Mouse (Mus musculus) CH12.LX (cell line): Measurements from ENCODE around the gene Dnase1l3. TPM values are rescaled to one million over a fixed set of nuclear protein-coding genes. Genes with fewer than 3 reads are reported as not detected.

ENCODE experiments used
- DNase-seq: peaks from one replicate; pipeline ENCODE4 v3.0.0-alpha.2; 2013; ENCODE audit errors: extremely low read depth
- H3K27ac ChIP-seq: 2 replicates; pipeline ENCODE4 v1.5.1; 2012; ENCODE audit warnings: low read depth, mild to moderate bottlenecking, control low read depth, moderate library complexity; ENCODE audit not compliant: insufficient read depth
- H3K27me3 ChIP-seq: replicated peaks from 2 replicates; pipeline ENCODE3; 2012; ENCODE audit warnings: inconsistent platforms
- H3K36me3 ChIP-seq, 2 experiments: replicated peaks in 1 of 2; 2 replicates each; pipeline versions ENCODE3 to v1.6.1; 2012; ENCODE audit warnings: inconsistent platforms in 1 of 2, low read length in 1 of 2, mild to moderate bottlenecking in 1 of 2, mixed read lengths in 1 of 2, moderate library complexity in 1 of 2; ENCODE audit not compliant: control insufficient read depth in 1 of 2, insufficient read depth in 1 of 2
- H3K4me1 ChIP-seq, 2 experiments: 2 replicates each; pipeline ENCODE4 v1.6.1; 2012; ENCODE audit warnings: inconsistent platforms in 1 of 2, moderate library complexity in 1 of 2; ENCODE audit not compliant: insufficient read depth in 2 of 2, control insufficient read depth in 1 of 2
- H3K4me2 ChIP-seq: 2 replicates; pipeline ENCODE4 v1.6.1; 2012; ENCODE audit warnings: low read depth, mild to moderate bottlenecking, control low read depth; ENCODE audit not compliant: poor library complexity, insufficient read depth, severe bottlenecking
- H3K4me3 ChIP-seq, 3 experiments: fragments of 150-350 bp in 1 of 3; sonication (generic) in 1 of 3; replicated peaks in 1 of 3; 2 replicates each; pipeline versions ENCODE3 to v1.5.1; 2011 to 2012; ENCODE audit warnings: low read depth in 2 of 3, low read length in 2 of 3, mild to moderate bottlenecking in 2 of 3, moderate library complexity in 2 of 3, control low read depth in 1 of 3, improper control_type of control experiment in 1 of 3, inconsistent platforms in 1 of 3, mixed read lengths in 1 of 3; ENCODE audit not compliant: poor library complexity in 1 of 3
- H3K79me2 ChIP-seq: replicated peaks from 2 replicates; pipeline ENCODE4 v1.6.1; 2012; ENCODE audit warnings: mild to moderate bottlenecking, moderate library complexity; ENCODE audit not compliant: control insufficient read depth, poor library complexity, insufficient read depth, severe bottlenecking; ENCODE audit errors: extremely low read depth
- H3K9ac ChIP-seq: 2 replicates; pipeline ENCODE4 v1.6.1; 2012; ENCODE audit warnings: low read depth, mild to moderate bottlenecking, control low read depth, moderate library complexity; ENCODE audit not compliant: insufficient read depth
- H3K9me3 ChIP-seq: replicated peaks from 2 replicates; pipeline ENCODE3; 2012; ENCODE audit warnings: low read length, inconsistent platforms, mixed read lengths
- BHLHE40 ChIP-seq: IDR thresholded peaks from 2 replicates; pipeline ENCODE4 v1.6.1; 2011; ENCODE audit warnings: mild to moderate bottlenecking, low read depth, low read length, improper control_type of control experiment
- CHD1 ChIP-seq: IDR thresholded peaks from 2 replicates; pipeline ENCODE4 v1.6.1; 2012; ENCODE audit warnings: low read depth, low read length, improper control_type of control experiment, inconsistent platforms
- CTCF ChIP-seq, 2 experiments: IDR thresholded peaks in 1 of 2; conservative IDR thresholded peaks in 1 of 2; 2 replicates each; pipeline ENCODE4 v1.5.1; 2011 to 2012; ENCODE audit warnings: low read depth in 2 of 2, low read length in 2 of 2, improper control_type of control experiment in 1 of 2, inconsistent platforms in 1 of 2, mild to moderate bottlenecking in 1 of 2, moderate library complexity in 1 of 2
- ELF1 ChIP-seq: IDR thresholded peaks from 2 replicates; pipeline ENCODE4 v1.6.1; 2014; ENCODE audit warnings: low read depth, mild to moderate bottlenecking, inconsistent platforms, low read length, improper control_type of control experiment
- EP300 ChIP-seq: IDR thresholded peaks from 2 replicates; pipeline ENCODE4 v1.6.1; 2011; ENCODE audit warnings: low read length, improper control_type of control experiment
- GABPA ChIP-seq: IDR thresholded peaks from 2 replicates; pipeline ENCODE4 v1.6.1; 2012; ENCODE audit warnings: low read depth, low read length, improper control_type of control experiment, inconsistent platforms; ENCODE audit not compliant: insufficient replicate concordance
- JUN ChIP-seq: IDR thresholded peaks from 2 replicates; pipeline ENCODE4 v1.6.1; 2011; ENCODE audit warnings: low read depth, mild to moderate bottlenecking, low read length, improper control_type of control experiment, moderate library complexity; ENCODE audit not compliant: insufficient read depth
- KAT2A ChIP-seq: IDR thresholded peaks from 2 replicates; pipeline ENCODE4 v1.6.1; 2012; ENCODE audit warnings: low read length, improper control_type of control experiment, inconsistent platforms; ENCODE audit not compliant: insufficient replicate concordance
- MAX ChIP-seq: IDR thresholded peaks from 2 replicates; pipeline ENCODE4 v1.6.1; 2011; ENCODE audit warnings: low read length, improper control_type of control experiment
- MYC ChIP-seq: IDR thresholded peaks from 2 replicates; pipeline ENCODE4 v1.6.1; 2011; ENCODE audit warnings: low read depth, mild to moderate bottlenecking, improper control_type of control experiment, low read length
- NELFE ChIP-seq: IDR thresholded peaks from 2 replicates; pipeline ENCODE4 v1.6.1; 2011; ENCODE audit warnings: low read depth, low read length, improper control_type of control experiment
- POLR2A ChIP-seq: IDR thresholded peaks from 2 replicates; pipeline ENCODE4 v1.6.1; 2011; ENCODE audit warnings: low read depth, mild to moderate bottlenecking, improper control_type of control experiment, low read length
- POLR2AphosphoS2 ChIP-seq: IDR thresholded peaks from 2 replicates; pipeline ENCODE4 v1.6.1; 2011; ENCODE audit warnings: low read depth, low read length, improper control_type of control experiment
- RAD21 ChIP-seq: IDR thresholded peaks from 2 replicates; pipeline ENCODE4 v1.6.1; 2011; ENCODE audit warnings: low read depth, mild to moderate bottlenecking, low read length, improper control_type of control experiment, moderate library complexity
- RCOR1 ChIP-seq: conservative IDR thresholded peaks from 2 replicates; pipeline ENCODE4 v1.6.1; 2012; ENCODE audit warnings: low read depth, mild to moderate bottlenecking, inconsistent platforms, low read length, improper control_type of control experiment
- SMC3 ChIP-seq: IDR thresholded peaks from 2 replicates; pipeline ENCODE4 v1.6.1; 2011; ENCODE audit warnings: low read depth, low read length, improper control_type of control experiment
- TBP ChIP-seq: conservative IDR thresholded peaks from 2 replicates; pipeline ENCODE4 v1.6.1; 2011; ENCODE audit warnings: low read depth, low read length, improper control_type of control experiment
- TCF12 ChIP-seq: IDR thresholded peaks from 2 replicates; pipeline ENCODE4 v1.6.1; 2014; ENCODE audit warnings: low read depth, mild to moderate bottlenecking, inconsistent platforms, low read length, improper control_type of control experiment
- USF2 ChIP-seq: conservative IDR thresholded peaks from 2 replicates; pipeline ENCODE4 v1.6.1; 2011; ENCODE audit warnings: low read depth, low read length, improper control_type of control experiment
- ZKSCAN1 ChIP-seq: IDR thresholded peaks from 2 replicates; pipeline ENCODE4 v1.6.1; 2012; ENCODE audit warnings: low read depth, inconsistent platforms, low read length, improper control_type of control experiment, borderline replicate concordance
- ZNF384 ChIP-seq: IDR thresholded peaks from 2 replicates; pipeline ENCODE4 v1.6.1; 2012; ENCODE audit warnings: low read depth, low read length, improper control_type of control experiment, inconsistent platforms
- dilution Hi-C: fragments of 300-500 bp; cut with MboI; formaldehyde crosslinking; loops from 2 replicates; pipeline ENCODE4 v1.14.3; 2020; ENCODE audit warnings: low sequenced_read_pairs; ENCODE audit not compliant: extremely low pct_unique_long_range_greater_than_20kb, extremely low pct_ligation_motif_present
- in situ Hi-C: fragments of 300-500 bp; cut with MboI; formaldehyde crosslinking; loops from 3 replicates; pipeline ENCODE4 v1.14.3; 2019; ENCODE audit warnings: low sequenced_read_pairs, low pct_ligation_motif_present, low pct_unique_long_range_greater_than_20kb, mixed read lengths
- polyA plus RNA-seq: library from polyadenylated mRNA; unstranded; fragments of >175 nt; gene quantifications from 2 replicates; pipeline ENCODE4 v1.2.1, GENCODE M21; 2012; ENCODE audit warnings: low read depth; ENCODE audit not compliant: insufficient read length
- total RNA-seq, 2 experiments: library from RNA; depleted of rRNA; stranded (reverse); fragments of 300-350 nt in 1 of 2; fragments of >200 nt in 1 of 2; gene quantifications; 2 replicates each; pipeline ENCODE4 v1.2.3; 2012 to 2014

The Dnase1l3 gene
- total and polyA plus RNA-seq, 3 experiments, result 2.5 to 36.0 (median 2.9) TPM

DNA sequence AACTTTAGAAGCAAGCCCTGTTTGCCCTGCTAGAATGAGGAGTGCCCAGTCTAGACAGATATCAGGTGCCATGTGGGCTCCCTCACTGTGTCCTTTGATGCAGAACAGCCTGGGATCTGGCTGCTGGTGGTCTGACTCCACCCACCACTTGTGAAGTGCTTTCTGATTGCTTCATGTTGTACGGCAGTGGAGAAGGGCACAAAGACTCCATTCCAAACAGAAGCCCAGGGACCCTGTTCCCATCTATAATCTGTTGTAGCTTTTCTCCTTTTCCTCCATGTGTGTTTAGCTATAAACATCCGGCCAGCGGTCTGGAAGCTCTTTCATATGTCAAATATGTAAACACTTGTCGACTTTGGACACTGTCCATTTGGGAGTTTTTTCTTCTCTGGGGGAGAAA, 74.5 kb downstream of the Dnase1l3 start:
- peaks cover 8 to 52% of the 10 kb centered on the region in 2 experiments for H3K4me1 ChIP-seq
- no peak overlapping the region for H3K4me3 ChIP-seq
- DNase-seq, result no peak
- H3K79me2 ChIP-seq, result no peaks in the 10 kb centered on the region
- dilution Hi-C loops, result no loop called here
- H3K27me3 ChIP-seq, result no peaks in the 10 kb centered on the region
- TF ChIP-seq KAT2A (no peak), JUN (no peak), ZKSCAN1 (no peak), POLR2AphosphoS2 (no peak), USF2 (no peak), ZNF384 (no peak), NELFE (no peak), POLR2A (no peak), BHLHE40 (no peak), MAX (no peak), GABPA (no peak), MYC (no peak), RAD21 (no peak), SMC3 (no peak), RCOR1 (no peak), ELF1 (no peak), TBP (no peak), CHD1 (no peak), EP300 (no peak), CTCF (conservative IDR thresholded peaks at IDR 0.05 in 1 of 2, IDR thresholded peaks at IDR 0.05 in 1 of 2; ENCODE audit: low read depth in 2 of 2, low read length in 2 of 2) (no peak)
- TF ChIP-seq, all 38 proteins: peak for 0
- no peak overlapping the region for H3K9ac ChIP-seq
- peaks cover 86 to 96% of the 10 kb centered on the region in 2 experiments for H3K36me3 ChIP-seq
- in situ Hi-C loops, result no loop called here
- peaks cover 5% of the 10 kb centered on the region for H3K9me3 ChIP-seq
- no peak overlapping the region for H3K4me2 ChIP-seq
- no peak overlapping the region for H3K27ac ChIP-seq

DNA sequence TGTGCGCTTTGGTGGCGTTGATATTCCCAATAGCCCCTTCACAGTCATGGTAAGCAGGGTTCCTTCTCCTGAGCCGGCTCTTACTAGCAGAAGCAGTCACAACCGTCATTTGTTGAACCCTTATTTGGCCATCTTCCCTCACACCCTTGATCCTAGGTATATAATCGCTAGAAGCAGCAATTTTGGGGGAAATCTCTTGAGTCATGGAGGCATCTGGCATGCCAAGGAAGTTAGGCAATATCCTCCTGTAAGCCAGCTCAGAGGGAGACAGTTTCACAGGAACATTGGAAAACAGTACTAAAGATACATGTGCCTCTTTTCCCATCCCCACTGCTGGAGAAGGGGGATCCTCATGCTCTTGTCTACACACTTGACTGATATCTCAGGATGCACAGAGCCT, 75.1 kb downstream of the Dnase1l3 start:
- no peak for DNase-seq
- H3K36me3 ChIP-seq, result peaks cover 87 to 96% of the 10 kb centered on the region in 2 experiments
- H3K27ac ChIP-seq, result no peak overlapping the region
- in situ Hi-C loops, result no loop called here
- no peak overlapping the region for H3K4me2 ChIP-seq
- no peak overlapping the region for H3K4me3 ChIP-seq
- TF ChIP-seq TCF12, result no peak
- peaks cover 8 to 58% of the 10 kb centered on the region in 2 experiments for H3K4me1 ChIP-seq
- H3K27me3 ChIP-seq, result no peaks in the 10 kb centered on the region
- H3K9me3 ChIP-seq, result peaks cover 4% of the 10 kb centered on the region
- H3K79me2 ChIP-seq, result no peaks in the 10 kb centered on the region
- no peak overlapping the region for H3K9ac ChIP-seq
- dilution Hi-C loops, result no loop called here
